Mouse (Mus musculus): ENCODE measurements around the gene Rpe. TPM values are rescaled to one million over a fixed set of nuclear protein-coding genes. Genes with fewer than 3 reads are reported as not detected.
A peak's percentile ranks its signal among the peaks of the same experiment; 100 is the strongest.
"Not testable (repeated sequence)": the region's sequence is repeated elsewhere in the genome, so short reads cannot be mapped to it uniquely, and the experiment has no call there.

The Rpe gene
- polyA plus RNA-seq, 1 experiment from 2014 or later, result 48.9 TPM

DNA sequence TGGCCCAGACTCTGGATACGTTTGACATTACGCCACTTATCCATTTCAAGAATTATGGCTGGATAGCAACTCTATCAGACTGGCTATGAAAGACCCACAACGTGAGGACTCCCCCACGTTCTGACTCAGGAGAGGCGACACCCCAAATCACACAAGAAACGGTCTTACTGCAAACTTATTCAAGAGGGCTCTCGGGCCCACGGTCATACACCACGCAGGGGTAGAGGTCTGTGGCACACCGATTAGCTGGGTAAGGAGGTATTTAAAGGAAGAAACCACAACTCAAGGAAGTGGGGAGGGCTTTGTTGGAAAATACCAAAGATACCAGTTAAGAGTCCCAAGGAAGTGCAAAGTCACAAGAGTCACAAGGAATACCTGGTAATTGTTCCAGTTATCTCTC is 1.0 kb upstream of the Rpe start:
- not testable (repeated sequence) for DNase-seq (ENCODE audit: low spot score); H3K4me3 ChIP-seq; H3K36me3 ChIP-seq; H3K27me3 ChIP-seq (ENCODE audit: low read depth, poor library complexity, severe bottlenecking); H3K27ac ChIP-seq (replicated peaks); H3K9me3 ChIP-seq (replicated peaks)
- 86% methylated on average over 10 of the region's 10 CpGs for WGBS
- H3K4me1 ChIP-seq, result peaks cover 24% of the 10 kb centered on the region

DNA sequence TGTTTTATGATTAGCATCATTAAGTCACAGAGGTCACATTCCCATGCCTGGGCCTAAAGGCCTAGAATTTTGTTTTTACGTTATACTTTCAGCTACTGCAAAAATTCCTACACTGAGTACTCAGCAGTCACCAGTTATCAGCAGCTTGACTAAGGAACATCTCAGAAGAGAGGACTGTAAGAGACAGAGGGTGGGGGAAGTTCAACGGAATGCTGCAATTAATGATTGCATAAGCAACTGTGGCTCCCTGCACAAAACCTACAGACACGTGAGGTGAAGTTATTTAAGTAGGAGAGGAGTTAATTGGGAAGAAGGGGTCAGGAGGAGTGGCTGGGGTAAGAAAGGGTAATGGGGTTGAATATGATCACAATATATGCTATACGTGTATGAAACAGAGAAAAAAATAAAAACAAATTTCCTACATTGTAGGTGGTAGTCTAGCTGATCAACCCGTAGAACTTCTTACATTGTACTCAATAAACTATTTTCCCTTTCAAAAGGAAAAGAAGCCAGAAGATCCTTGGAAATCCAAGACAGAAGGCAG is 410 bp upstream of the Rpe start:
- H3K4me3 ChIP-seq, result peak overlapping the region; percentile 79
- no peak for DNase-seq (ENCODE audit: low spot score)
- H3K36me3 ChIP-seq, result no peaks in the 10 kb centered on the region
- peaks cover 24% of the 10 kb centered on the region for H3K4me1 ChIP-seq
- peak overlapping the region; percentile 91 for H3K27ac ChIP-seq (replicated peaks)
- no peaks in the 10 kb centered on the region for H3K27me3 ChIP-seq (ENCODE audit: low read depth, poor library complexity, severe bottlenecking)
- no peaks in the 10 kb centered on the region for H3K9me3 ChIP-seq (replicated peaks)
- 47% methylated on average over 5 of the region's 5 CpGs for WGBS

GRCm38 (mm10) chr1:66701576-66701940 is 927 bp downstream of the Rpe start:
- Histone ChIP-seq H3K4me1 (peaks cover 24% of the 10 kb centered on the region), H3K36me3 (peaks cover 4% of the 10 kb centered on the region), H3K4me3 (peak overlapping the region; percentile 79), H3K27ac (replicated peaks) (peak overlapping the region; percentile 91), H3K27me3 (ENCODE audit: low read depth, poor library complexity, severe bottlenecking) (no peaks in the 10 kb centered on the region), H3K9me3 (replicated peaks) (no peaks in the 10 kb centered on the region)
- WGBS, result 34% methylated on average over 2 of the region's 2 CpGs
- no peak for DNase-seq (ENCODE audit: low spot score)

DNA sequence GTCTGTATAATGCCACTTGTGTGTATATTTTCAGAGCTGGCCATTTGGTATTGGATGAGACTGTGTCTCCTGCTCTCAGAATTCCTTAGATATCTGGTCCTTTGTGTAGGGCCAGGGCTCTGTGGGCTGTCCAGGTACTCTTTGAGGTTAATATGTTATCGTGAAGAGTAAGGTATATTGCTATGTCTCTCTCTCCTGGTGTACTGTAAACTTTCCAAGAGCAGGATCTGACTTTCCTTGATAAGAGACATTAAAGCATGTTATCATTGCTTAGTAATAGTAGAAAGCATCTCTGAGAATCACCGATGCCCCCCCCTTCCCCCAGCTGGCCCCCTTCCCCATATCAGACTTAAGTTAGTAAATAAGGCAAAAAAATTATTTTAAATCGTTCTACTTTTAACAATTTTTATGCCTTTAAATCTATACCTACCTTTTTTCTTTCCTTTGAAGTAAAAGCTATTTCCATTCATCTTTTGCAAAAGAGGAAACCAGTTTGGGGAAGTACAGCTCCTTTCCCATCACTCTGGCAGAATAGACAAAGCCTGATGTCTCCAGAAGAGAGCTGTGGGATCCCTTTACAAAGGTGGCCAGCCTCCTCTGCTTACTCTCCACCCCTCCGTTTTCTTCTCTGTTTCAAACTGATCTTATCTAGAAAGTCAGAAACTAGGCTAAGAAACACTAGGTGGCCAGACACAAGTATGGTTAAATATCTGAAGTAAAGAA is 2.2 kb downstream of the Rpe start:
- 89% methylated on average over 4 of the region's 4 CpGs for WGBS

GRCm38 (mm10) chr1:66704523-66704922 is 3.9 kb downstream of the Rpe start:
- WGBS, result 81% methylated on average over 6 of the region's 6 CpGs
- H3K4me1 ChIP-seq, result peaks cover 24% of the 10 kb centered on the region
- H3K27ac ChIP-seq (replicated peaks), result no peak overlapping the region
- no peaks in the 10 kb centered on the region for H3K9me3 ChIP-seq (replicated peaks)
- H3K27me3 ChIP-seq (ENCODE audit: low read depth, poor library complexity, severe bottlenecking), result no peaks in the 10 kb centered on the region
- DNase-seq (ENCODE audit: low spot score), result no peak
- no peak overlapping the region for H3K4me3 ChIP-seq
- H3K36me3 ChIP-seq, result peaks cover 33% of the 10 kb centered on the region

More for the DNA sequence above, 2.2 kb downstream of the Rpe start:
- Histone ChIP-seq H3K4me1 (peaks cover 24% of the 10 kb centered on the region), H3K9me3 (replicated peaks) (no peaks in the 10 kb centered on the region), H3K4me3 (no peak overlapping the region), H3K36me3 (peaks cover 16% of the 10 kb centered on the region), H3K27me3 (ENCODE audit: low read depth, poor library complexity, severe bottlenecking) (no peaks in the 10 kb centered on the region), H3K27ac (replicated peaks) (no peak overlapping the region)
- no peak for DNase-seq (ENCODE audit: low spot score)

DNA sequence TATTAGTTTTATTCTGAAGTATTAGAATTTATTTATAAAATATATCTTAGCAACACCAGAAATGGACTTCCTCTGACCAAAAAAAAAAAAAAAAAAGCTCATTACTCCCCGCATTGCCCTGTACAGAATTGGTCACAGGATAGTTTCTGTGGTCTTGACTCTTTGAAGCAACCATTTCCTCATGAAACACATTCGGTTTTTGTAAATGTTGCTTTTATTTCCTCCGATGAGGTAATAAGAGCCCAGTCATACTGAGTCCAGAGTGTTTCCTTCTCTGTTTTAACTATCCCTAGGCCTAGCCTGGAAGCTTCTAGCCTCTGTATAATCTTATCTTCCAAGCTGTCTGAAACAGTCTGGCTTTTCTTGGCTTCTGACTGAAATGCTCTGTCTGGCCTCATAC is 12.2 kb downstream of the Rpe start:
- 96% methylated on average over 3 of the region's 3 CpGs for WGBS
- H3K36me3 ChIP-seq, result peaks cover 91% of the 10 kb centered on the region
- no peaks in the 10 kb centered on the region for H3K27me3 ChIP-seq (ENCODE audit: low read depth, poor library complexity, severe bottlenecking)

GRCm38 (mm10) chr1:66730581-66730980 is 29.9 kb downstream of the Rpe start:
- no peak overlapping the region for H3K27ac ChIP-seq (replicated peaks)
- peaks cover 33% of the 10 kb centered on the region for H3K36me3 ChIP-seq
- no peak overlapping the region for H3K4me3 ChIP-seq
- H3K9me3 ChIP-seq (replicated peaks), result no peaks in the 10 kb centered on the region
- H3K27me3 ChIP-seq (ENCODE audit: low read depth, poor library complexity, severe bottlenecking), result no peaks in the 10 kb centered on the region
- DNase-seq (ENCODE audit: low spot score), result no peak
- 86% methylated on average over 1 of the region's 1 CpGs for WGBS
- no peaks in the 10 kb centered on the region for H3K4me1 ChIP-seq

More for the DNA sequence above, 12.2 kb downstream of the Rpe start:
- DNase-seq (ENCODE audit: low spot score), result no peak
- Histone ChIP-seq H3K27ac (replicated peaks) (no peak overlapping the region), H3K9me3 (replicated peaks) (no peaks in the 10 kb centered on the region), H3K4me1 (no peaks in the 10 kb centered on the region), H3K4me3 (no peak overlapping the region)

DNA sequence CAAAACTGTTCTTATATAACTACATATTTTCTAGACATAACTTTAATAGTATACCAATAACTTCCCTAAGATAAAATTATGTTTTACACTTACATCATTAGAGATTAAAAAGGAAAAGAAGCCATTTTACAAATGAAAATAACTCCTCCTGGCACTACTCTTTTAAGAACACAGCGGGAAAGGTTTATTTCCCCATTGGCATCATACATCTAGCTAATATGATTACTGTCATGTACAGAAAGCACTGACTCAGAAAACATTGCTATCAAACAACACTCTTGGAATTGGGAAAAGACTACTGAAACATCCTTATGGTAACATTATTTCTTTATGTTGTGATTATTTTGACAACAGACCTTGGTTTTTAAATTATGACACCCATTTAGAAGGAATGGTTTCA is 68.1 kb downstream of the Rpe start:
- Histone ChIP-seq H3K4me3 (no peak overlapping the region), H3K27ac (replicated peaks) (no peak overlapping the region), H3K36me3 (peaks cover 20% of the 10 kb centered on the region), H3K27me3 (ENCODE audit: low read depth, poor library complexity, severe bottlenecking) (no peaks in the 10 kb centered on the region), H3K9me3 (replicated peaks) (no peaks in the 10 kb centered on the region), H3K4me1 (no peaks in the 10 kb centered on the region)
- DNase-seq (ENCODE audit: low spot score), result no peak
- 100% methylated on average over 1 of the region's 1 CpGs for WGBS

Other genes starting within 250 kb of the Rpe start
- gene Unc80, start 232.5 kb upstream of the Rpe start, polyA plus RNA-seq (2016; fragmentation: Nextera tagmentation; extraction: Ambion mirVana), result 0.39 and 0.48 TPM in 2 replicates
- gene Kansl1l, start 116.7 kb downstream of the Rpe start, polyA plus RNA-seq (2016; fragmentation: Nextera tagmentation; extraction: Ambion mirVana), result 7.8 and 8.1 TPM in 2 replicates
- gene Acadl, start 162.4 kb downstream of the Rpe start, polyA plus RNA-seq (2016; fragmentation: Nextera tagmentation; extraction: Ambion mirVana), result 37.4 and 44.6 TPM in 2 replicates
- gene Myl1, start 244.6 kb downstream of the Rpe start, polyA plus RNA-seq (2016; fragmentation: Nextera tagmentation; extraction: Ambion mirVana), result 0.29 and 0.30 TPM in 2 replicates